ENCODE assay signal across 23 mouse cellular contexts in the genomic region with DNA sequence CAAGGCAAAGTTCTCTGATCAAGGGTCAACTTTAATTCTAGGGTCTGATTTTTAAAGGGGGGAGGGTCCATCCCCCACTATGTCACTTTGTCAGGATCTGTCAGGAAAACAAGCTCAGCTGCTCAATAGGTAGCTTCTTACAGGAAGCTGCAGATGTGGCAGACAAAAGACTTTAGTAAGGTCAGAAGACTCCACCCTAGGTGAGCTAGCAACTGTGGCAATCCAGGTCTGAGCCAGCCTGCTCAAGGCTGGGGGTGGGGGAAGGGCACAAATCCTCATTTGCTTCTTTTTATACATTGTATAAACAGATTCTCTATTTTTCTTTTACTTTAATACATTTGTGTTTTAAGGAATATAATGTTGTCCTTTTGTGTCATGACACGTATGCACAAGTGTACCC.
DNase-seq lines count a peak whose midpoint lies in the region; TF ChIP-seq lines count a peak whose summit lies in the region.
"Had no signal": no experiment of that assay in that cellular context is flagged by ENCODE, and none has a peak within 500 bp of the region (broad histone marks: within the 10 kb centered on the region; RNA-seq: fewer than 3 reads in every experiment).

No protein-coding gene starts in this region.

- H3K27me3 ChIP-seq in E14TG2a.4 (ENCODE audit: insufficient read depth, low read length), result no peaks in the 10 kb centered on the region
- H3K27me3 ChIP-seq: CH12.LX; embryonic facial prominence, embryonic 12.5 days; forebrain, embryonic 13.5 days; forebrain, embryonic 15.5 days; Patski had no signal

- H3K4me3 ChIP-seq in E14TG2a.4 (replicated peaks; ENCODE audit: low read length), result peak overlapping the region; percentile 70
- H3K4me3 ChIP-seq: embryonic facial prominence, embryonic 10.5 days; embryonic facial prominence, embryonic 12.5 days; forebrain, embryonic 13.5 days; forebrain, embryonic 15.5 days had no signal

- TF ChIP-seq CTCF in E14TG2a.4 (conservative IDR thresholded peaks at IDR 0.05; ENCODE audit: low read length), result no peak

- H3K36me3 ChIP-seq in E14TG2a.4 (ENCODE audit: insufficient read depth, low read length), result peaks cover 15% of the 10 kb centered on the region
- H3K36me3 ChIP-seq: embryonic facial prominence, embryonic 10.5 days; embryonic facial prominence, embryonic 12.5 days; forebrain, embryonic 15.5 days; G1E had no signal

- DNase-seq in ES-CJ7 (ENCODE audit: low read depth, low spot score), result peak; percentile 91
- DNase-seq in R1 (ENCODE audit: low read depth, low spot score), result peak; percentile 89
- no peak for DNase-seq in layer of hippocampus, adult 8-10 months (ENCODE audit: low spot score in 2 of 2)
- no peak for DNase-seq in ovary, postnatal 10 days (ENCODE audit: low spot score)
- no peak for DNase-seq in heart, postnatal 14 days
- DNase-seq: adrenal gland, adult 8-10 months; adrenal gland, postnatal 14 days; adrenal gland, postnatal 36 days; B cell, adult 2 months; cerebellum, adult 11-12 months; cerebellum, adult 2 months; cerebellum, adult 9-10 months; cerebellum, postnatal 10 days; cerebellum, postnatal 25 days; forebrain, postnatal 0 days had no signal

- peaks cover 53% of the 10 kb centered on the region for H3K4me1 ChIP-seq in E14TG2a.4 (replicated peaks; ENCODE audit: low read depth, low read length)
- H3K4me1 ChIP-seq: embryonic facial prominence, embryonic 10.5 days; embryonic facial prominence, embryonic 12.5 days; forebrain, embryonic 13.5 days; forebrain, embryonic 15.5 days had no signal

- intact Hi-C loops in heart, postnatal 14 days (cut with DNase I), result no loop called here

- H3K9me3 ChIP-seq in E14TG2a.4 (ENCODE audit: low read length), result no peaks in the 10 kb centered on the region
- H3K9me3 ChIP-seq: embryonic facial prominence, embryonic 10.5 days; embryonic facial prominence, embryonic 12.5 days; forebrain, embryonic 13.5 days; forebrain, embryonic 15.5 days; G1E had no signal

Comparison
In these comparisons a context has a peak if more than half of its experiments do, and no peak if none do; other contexts are left out.
1. DNase-seq: peak in ES-CJ7 (single experiment) and R1 (single experiment); none in layer of hippocampus, adult 8-10 months (0 of 2), ovary, postnatal 10 days (single experiment) and heart, postnatal 14 days (0 of 2).